Mouse (Mus musculus) adrenal gland, postnatal 4 days (tissue): Measurements from ENCODE around the gene Prrxl1. TPM values are rescaled to one million over a fixed set of nuclear protein-coding genes. Genes with fewer than 3 reads are reported as not detected.
A peak's percentile ranks its signal among the peaks of the same experiment; 100 is the strongest.

Source experiments
- DNase-seq, 2 experiments: peaks; one replicate each; pipeline ENCODE4 v3.0.0; 2021 to 2022; ENCODE audit warnings: low spot score in 2 of 2, mixed read lengths in 2 of 2
- long read RNA-seq, 2 experiments: library from polyadenylated mRNA; stranded (forward); transcript quantifications; one replicate each; pipeline ENCODE4 v2.0.0; 2021
- total RNA-seq, 2 experiments: library from RNA; stranded (reverse); gene quantifications; 2 replicates each; pipeline ENCODE4 v1.2.3; 2021

Gene Prrxl1
- total RNA-seq: 1 to 10 TPM in 1 of 2 experiments, under 1 TPM in 1; 0.93 to 1.0 TPM
- long read RNA-seq, experiment 1, partial matches to known transcripts: 1 of 3 reads
- long read RNA-seq, experiment 1, other reads (novel, unspliced or antisense): 0 of 3 reads
- long read RNA-seq, experiment 2: 0 reads

DNA sequence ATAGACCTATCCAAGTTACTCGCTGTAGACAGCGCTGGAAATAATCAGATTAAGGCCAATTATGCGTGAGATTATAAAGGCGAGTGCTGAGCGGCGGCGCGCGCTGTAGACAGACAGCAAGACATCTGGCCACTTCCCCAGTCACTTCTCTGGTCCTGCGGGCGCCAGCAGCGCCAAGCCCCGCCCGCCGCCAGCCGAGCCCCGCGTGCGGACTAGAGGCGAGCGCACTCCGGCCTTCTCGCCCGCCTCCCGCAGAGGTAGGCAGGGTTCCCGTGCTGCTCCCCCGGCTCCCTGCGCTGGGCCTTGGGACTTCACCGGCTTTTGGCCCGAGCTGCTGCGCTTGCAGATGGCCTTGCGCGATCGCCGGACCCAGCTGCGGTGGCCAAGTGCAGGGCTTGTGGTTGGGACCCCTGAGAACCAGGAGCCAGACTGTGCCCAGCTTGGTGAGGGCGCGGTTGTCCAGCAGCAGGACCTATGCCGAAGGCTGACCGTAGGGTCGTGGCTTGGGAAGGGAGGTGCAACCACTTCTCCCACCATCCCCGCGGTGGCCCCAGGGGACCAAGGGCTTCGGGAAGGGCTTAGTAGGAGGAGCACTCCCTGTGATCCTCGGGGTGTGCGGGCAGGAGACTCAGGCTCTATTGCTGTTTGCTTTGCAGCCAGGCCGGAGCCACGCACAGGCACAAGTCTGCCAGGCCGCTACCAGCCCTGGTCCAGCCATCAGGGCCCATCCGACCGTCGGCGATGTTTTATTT is at the start of gene Prrxl1:
Gene Prrxl1, plus strand, starts transcription at position 118 of the 752 bp plus-strand sequence.
- DNase-seq: no peak

DNA sequence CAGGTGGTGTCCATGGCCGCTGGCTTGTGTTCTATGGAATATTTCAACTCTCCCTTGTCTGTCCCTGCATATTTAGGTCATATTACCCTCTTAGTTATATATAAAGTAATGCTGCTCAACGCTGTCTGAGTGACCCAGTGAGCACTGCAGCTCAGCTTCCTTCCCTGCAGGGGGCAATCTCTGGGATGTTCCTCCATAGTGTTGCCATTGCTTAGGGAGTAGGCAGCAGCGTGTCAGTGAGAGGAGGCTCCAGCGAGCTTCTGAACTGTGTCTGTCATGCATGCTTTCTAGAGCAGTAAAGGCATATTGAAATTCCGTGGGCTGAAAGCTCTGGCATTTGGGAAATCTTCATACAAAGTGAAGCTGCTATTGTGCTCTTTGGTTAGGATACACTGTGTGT is 47.4 kb upstream of the Prrxl1 start:
- no peak for DNase-seq

- no peak for DNase-seq
These were observed 45.9 kb upstream of the Prrxl1 start for GRCm38 (mm10) chr14:32553198-32553903.

GRCm38 (mm10) chr14:32554860-32555526 is 44.2 kb upstream of the Prrxl1 start:
- no peak for DNase-seq

GRCm38 (mm10) chr14:32561428-32561827 is 37.8 kb upstream of the Prrxl1 start:
- no peak for DNase-seq

DNA sequence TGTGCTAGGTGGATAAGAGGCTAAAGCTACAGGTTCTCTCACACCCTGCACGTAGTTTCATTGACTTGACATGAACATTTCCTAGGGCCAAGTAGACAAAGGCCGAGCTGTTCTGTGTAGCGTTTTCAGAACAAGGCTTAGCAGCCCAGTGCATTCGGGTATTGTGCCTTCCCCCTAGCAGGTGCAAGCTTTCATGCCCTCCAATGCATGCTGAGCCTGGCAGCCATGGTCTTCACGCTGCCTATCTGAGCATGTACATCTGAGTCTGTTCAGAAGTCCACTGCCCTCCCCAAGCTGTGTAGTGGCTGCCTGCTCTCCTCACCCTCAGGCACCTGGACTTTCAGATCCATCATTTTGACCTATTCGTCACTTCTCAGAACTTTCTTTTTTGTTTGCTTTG is 35.5 kb upstream of the Prrxl1 start:
- no peak for DNase-seq

GRCm38 (mm10) chr14:32572519-32572918 is 26.7 kb upstream of the Prrxl1 start:
- DNase-seq: no peak

DNA sequence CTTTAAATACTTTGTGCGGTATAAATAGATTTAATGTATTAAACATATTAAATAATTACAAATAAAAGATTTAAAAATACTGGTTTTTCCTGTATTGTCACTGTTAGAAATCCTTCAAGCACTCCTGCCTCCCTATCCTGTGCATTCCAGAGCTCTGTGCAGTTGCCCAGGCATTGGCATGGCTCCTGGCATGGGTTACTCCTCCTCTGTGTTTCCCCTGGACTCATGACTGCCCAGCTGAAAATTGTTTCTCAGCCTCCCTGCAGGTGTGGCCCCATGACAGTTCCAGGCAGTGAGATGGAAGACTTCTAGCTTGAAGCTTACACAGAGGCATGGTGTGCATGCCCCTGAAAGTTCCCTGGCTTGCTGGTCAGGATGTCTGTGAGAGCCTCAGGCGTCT is 20.8 kb upstream of the Prrxl1 start:
- no peak for DNase-seq

DNA sequence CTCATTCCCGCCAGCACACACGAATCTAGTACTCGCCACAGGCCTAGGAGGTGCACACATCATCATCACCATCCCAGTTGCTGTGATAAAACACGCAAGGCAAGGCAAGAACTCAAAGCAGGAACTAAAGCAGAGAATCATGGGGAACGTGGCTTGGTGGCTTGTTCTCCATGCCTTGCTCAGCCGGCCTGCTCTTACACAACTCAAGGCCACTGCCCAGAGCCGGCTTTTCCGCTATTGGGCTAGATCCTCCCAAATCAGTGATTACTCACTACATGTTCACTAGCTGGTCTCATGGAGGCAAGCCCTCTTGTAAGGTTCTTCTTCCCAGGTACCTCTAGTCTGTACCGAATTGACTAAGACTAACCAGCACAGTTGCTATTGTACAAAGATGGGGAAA is 15.5 kb upstream of the Prrxl1 start:
- DNase-seq: no peak

DNA sequence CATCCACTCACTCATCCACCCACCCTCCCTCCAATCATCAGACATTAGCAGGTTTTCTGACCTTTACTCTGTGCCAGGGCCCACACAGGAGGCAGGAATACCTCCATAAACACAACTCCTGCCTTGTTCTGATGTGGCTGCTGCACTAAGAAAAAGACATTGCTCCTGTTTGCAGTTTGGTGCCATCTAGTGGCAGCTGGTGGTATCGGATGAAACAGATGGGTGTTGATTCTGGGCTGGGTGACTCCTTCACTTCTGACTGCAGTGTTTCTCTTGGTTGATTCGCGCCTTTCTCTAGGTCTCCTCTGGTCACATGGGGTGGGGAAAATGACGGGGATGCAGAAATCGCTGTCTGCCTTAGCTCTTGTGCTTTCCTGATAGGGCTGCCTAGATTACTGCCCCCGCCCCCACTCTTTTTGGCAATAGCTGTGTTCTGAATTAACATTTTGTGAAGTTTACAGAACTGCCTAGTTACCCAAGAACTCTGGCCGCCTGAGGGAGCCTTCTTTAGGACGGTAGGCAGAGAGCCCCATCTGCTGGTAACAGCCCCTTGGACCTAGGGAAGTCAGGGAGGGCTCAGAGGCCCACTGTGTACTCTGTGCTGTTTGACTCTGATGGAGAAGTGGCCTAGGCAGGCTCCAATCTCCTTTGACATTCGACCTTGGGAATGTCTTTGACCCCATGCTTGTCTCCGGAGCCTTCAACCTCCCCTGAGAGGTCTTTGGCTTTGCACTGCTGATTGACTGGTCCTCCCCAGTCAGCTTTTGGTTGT is 12.0 kb upstream of the Prrxl1 start:
- peak; percentile 40 to 71 for DNase-seq

DNA sequence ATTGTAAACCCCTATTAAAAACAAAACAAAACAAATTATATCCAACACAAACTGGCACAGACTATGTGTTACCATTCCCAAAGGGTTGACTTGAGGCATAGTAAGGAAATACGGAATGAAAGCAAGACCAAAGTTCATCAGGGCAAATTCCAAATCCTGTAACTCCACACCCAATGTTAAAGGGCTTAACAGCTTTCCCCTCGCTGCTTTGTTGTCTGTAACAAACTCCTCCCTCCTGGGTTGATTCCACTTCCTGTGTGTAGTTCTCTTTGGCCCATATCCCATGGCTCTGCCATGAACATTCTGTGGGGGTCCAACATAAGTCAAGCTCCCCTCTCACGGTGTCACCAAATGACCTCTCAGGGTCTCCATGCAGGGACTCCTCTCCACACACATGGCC is 8.8 kb upstream of the Prrxl1 start:
- no peak for DNase-seq

- DNase-seq: peak; percentile 42 to 59
These were observed 1.7 kb upstream of the Prrxl1 start for GRCm38 (mm10) chr14:32597232-32598231.

- DNase-seq: no peak
These were observed 579 bp upstream of the Prrxl1 start for GRCm38 (mm10) chr14:32598437-32599219.

GRCm38 (mm10) chr14:32600110-32600509 is 903 bp downstream of the Prrxl1 start:
- no peak for DNase-seq

GRCm38 (mm10) chr14:32605508-32605907 is 6.3 kb downstream of the Prrxl1 start:
- no peak for DNase-seq

DNA sequence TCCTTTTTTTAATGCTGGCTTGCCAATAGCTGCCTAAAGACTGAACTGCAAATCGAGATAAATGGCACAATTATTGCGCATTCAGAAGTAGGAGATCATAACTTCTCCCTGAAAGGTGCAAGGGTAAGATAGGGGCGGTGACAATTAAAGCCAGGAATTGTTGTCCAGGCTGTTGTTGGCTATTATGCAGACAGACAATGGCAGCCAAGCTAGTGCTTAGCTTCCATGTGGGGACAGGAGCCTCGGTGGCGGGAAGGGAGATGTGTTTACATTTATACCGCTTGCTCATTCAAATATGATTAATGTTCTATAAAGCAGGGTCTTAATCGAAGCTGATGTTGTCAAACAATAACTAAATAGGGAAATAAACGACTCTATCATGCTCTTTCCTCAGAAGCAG is 7.1 kb downstream of the Prrxl1 start:
- DNase-seq: no peak

GRCm38 (mm10) chr14:32609392-32609791 is 10.2 kb downstream of the Prrxl1 start:
- peak; percentile 19 to 20 for DNase-seq

DNA sequence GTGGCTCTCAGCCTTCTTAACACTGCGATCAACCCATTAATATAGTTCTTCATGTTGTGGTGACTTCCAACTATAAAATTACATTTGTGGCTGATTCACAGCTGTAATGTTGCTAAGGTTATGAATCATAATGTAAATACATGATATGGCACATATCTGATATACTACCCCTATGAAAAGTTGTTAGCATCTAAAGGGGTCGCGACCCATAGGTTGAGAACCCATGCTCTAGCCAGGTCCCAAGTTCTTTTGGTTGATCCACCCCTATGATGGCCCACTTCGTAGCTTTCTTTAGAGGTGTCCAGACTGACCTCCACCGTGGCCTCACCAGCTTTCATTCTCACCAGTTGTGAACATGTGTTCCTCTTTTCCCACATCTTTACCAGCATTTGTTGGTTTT is 18.0 kb downstream of the Prrxl1 start:
- no peak for DNase-seq

DNA sequence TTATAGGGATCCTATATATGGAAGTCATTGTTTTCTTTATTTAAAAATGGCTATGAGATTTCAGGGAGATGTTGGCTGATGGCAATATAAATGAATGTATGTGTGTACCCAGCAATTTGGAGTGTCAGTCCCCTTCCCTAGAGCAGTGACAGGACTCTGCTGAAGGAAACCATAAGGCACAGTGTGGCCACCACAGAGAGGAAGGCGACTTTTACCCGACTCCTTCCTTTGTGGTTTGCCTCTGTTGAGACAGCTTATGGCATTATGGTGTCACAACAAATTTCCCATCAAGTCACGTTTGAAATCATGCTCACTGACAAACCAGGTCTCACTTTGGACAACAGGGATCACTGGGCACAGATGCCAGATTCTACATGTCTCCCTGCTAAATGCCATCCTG is 25.0 kb downstream of the Prrxl1 start:
- no peak for DNase-seq
